Comparison of ENCODE assay signal across 8 mouse cellular contexts in the genomic region with DNA sequence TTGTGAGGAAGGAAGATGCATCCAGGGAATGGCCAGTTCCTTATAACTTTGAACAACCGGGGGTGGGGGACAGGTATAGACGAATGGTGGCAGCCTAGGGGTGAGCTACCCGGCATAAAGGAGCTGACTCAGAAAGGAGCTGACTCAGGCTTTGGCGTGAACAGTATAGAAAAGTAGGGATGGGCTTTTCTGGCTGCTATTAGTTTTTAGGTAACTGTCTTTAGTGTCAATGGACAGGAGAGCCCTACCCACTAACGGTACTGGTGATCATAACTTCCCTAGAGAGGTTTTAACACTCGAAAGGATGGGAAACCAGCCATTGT. TPM values are rescaled to one million over a fixed set of nuclear protein-coding genes. Genes with fewer than 3 reads are reported as not detected.
A peak's percentile ranks its signal among the peaks of the same experiment; 100 is the strongest.
DNase-seq lines count a peak whose midpoint lies in the region; ATAC-seq lines count a peak whose summit lies in the region.

No protein-coding gene starts in this region.

- no peak for DNase-seq in kidney, postnatal 10 days
- peak; percentile 64 for DNase-seq in brain, adult 2 months (ENCODE audit: low read depth, low spot score)
- no peak for DNase-seq in cerebellum, postnatal 36 days
- DNase-seq in adrenal gland, postnatal 14 days, result no peak
- no peak for DNase-seq in layer of hippocampus, postnatal 14 days (ENCODE audit: low spot score in 2 of 2)

- peak overlapping the region; percentile 93 for H3K4me3 ChIP-seq in kidney, embryonic 16.5 days (ENCODE audit: low read length)
- H3K4me3 ChIP-seq in hindbrain, embryonic 15.5 days, result peak overlapping the region; percentile 82
- H3K4me3 ChIP-seq in midbrain, embryonic 13.5 days (replicated peaks), result peak overlapping the region; percentile 92

- peaks cover 17% of the 10 kb centered on the region for H3K4me1 ChIP-seq in kidney, embryonic 16.5 days (ENCODE audit: insufficient read depth, low read length)
- H3K4me1 ChIP-seq in hindbrain, embryonic 15.5 days (replicated peaks), result peaks cover 31% of the 10 kb centered on the region
- peaks cover 30% of the 10 kb centered on the region for H3K4me1 ChIP-seq in midbrain, embryonic 13.5 days (replicated peaks)

- H3K9me3 ChIP-seq in kidney, embryonic 16.5 days (ENCODE audit: low read length), result no peaks in the 10 kb centered on the region
- H3K9me3 ChIP-seq in hindbrain, embryonic 15.5 days, result no peaks in the 10 kb centered on the region
- H3K9me3 ChIP-seq in midbrain, embryonic 13.5 days, result no peaks in the 10 kb centered on the region

- H3K27ac ChIP-seq in kidney, embryonic 16.5 days (ENCODE audit: low read length), result peak overlapping the region; percentile 81
- H3K27ac ChIP-seq in hindbrain, embryonic 15.5 days (replicated peaks), result peak overlapping the region; percentile 96
- peak overlapping the region; percentile 94 for H3K27ac ChIP-seq in midbrain, embryonic 13.5 days

- peak; percentile 32 for ATAC-seq in kidney, embryonic 16.5 days (ENCODE audit: low FRiP score, low TSS enrichment)
- peak; percentile 36 for ATAC-seq in hindbrain, embryonic 15.5 days (ENCODE audit: low FRiP score, low read depth)
- peak; percentile 38 for ATAC-seq in midbrain, embryonic 13.5 days

- H3K27me3 ChIP-seq in kidney, embryonic 16.5 days (ENCODE audit: insufficient read depth, low read length), result no peaks in the 10 kb centered on the region
- H3K27me3 ChIP-seq in hindbrain, embryonic 15.5 days, result no peaks in the 10 kb centered on the region
- no peaks in the 10 kb centered on the region for H3K27me3 ChIP-seq in midbrain, embryonic 13.5 days

- H3K36me3 ChIP-seq in kidney, embryonic 16.5 days (ENCODE audit: insufficient read depth, low read length), result no peaks in the 10 kb centered on the region
- H3K36me3 ChIP-seq in hindbrain, embryonic 15.5 days, result no peaks in the 10 kb centered on the region
- no peaks in the 10 kb centered on the region for H3K36me3 ChIP-seq in midbrain, embryonic 13.5 days

- under 1% methylated on average over 6 of the region's 6 CpGs for WGBS in kidney, embryonic 16.5 days
- WGBS in hindbrain, embryonic 15.5 days, result 2% methylated on average over 6 of the region's 6 CpGs
- WGBS in midbrain, embryonic 13.5 days, result 3% methylated on average over 6 of the region's 6 CpGs

- H3K4me2 ChIP-seq in kidney, embryonic 16.5 days (replicated peaks; ENCODE audit: low read depth, low read length), result peak overlapping the region; percentile 62
- H3K4me2 ChIP-seq in hindbrain, embryonic 15.5 days, result peak overlapping the region; percentile 83
- H3K4me2 ChIP-seq in midbrain, embryonic 13.5 days (replicated peaks), result peak overlapping the region; percentile 78

- peak overlapping the region; percentile 80 for H3K9ac ChIP-seq in kidney, embryonic 16.5 days (replicated peaks; ENCODE audit: low read length)
- H3K9ac ChIP-seq in hindbrain, embryonic 15.5 days, result peak overlapping the region; percentile 91
- peak overlapping the region; percentile 71 for H3K9ac ChIP-seq in midbrain, embryonic 13.5 days (replicated peaks)

RNA-seq across cellular contexts. Expression of gene Pgrmc2, which starts 0.9 kb away (rescaled TPM):
- 35.9 and 39.3 TPM in 2 replicates for polyA plus RNA-seq in kidney, embryonic 16.5 days (2015; fragmentation: Nextera tagmentation; extraction: Ambion mirVana)
- 30.4 TPM in 2 replicates for polyA plus RNA-seq in hindbrain, embryonic 15.5 days (2015; fragmentation: Nextera tagmentation; extraction: Ambion mirVana)
- 24.8 and 27.6 TPM in 2 replicates for polyA plus RNA-seq in midbrain, embryonic 13.5 days (2015; fragmentation: Nextera tagmentation; extraction: Ambion mirVana)
- total RNA-seq in adrenal gland, postnatal 14 days (2021), result 42.3 and 45.1 TPM in 2 replicates
- total RNA-seq in layer of hippocampus, postnatal 14 days (2021), result 10 to 100 TPM; 47.1 to 50.5 TPM
